Mouse (Mus musculus) midbrain, embryonic 10.5 days (tissue): ENCODE results near the gene Nelfa. TPM values are rescaled to one million over a fixed set of nuclear protein-coding genes. Genes with fewer than 3 reads are reported as not detected.

Experiments used
- DNase-seq: peaks from one replicate; pipeline ENCODE4 v3.0.0-alpha.2; 2017; ENCODE audit warnings: low spot score
- H3K27ac ChIP-seq: fragments of 300-500 bp; sonication (generic); replicated peaks from 2 replicates; pipeline ENCODE4 v1.5.1; 2016; ENCODE audit warnings: mild to moderate bottlenecking
- H3K27me3 ChIP-seq: fragments of 300-500 bp; sonication (generic); 2 replicates; pipeline ENCODE4 v1.6.1; 2016; ENCODE audit warnings: low read depth, mild to moderate bottlenecking; ENCODE audit not compliant: poor library complexity, severe bottlenecking
- H3K36me3 ChIP-seq: fragments of 300-500 bp; sonication (generic); 2 replicates; pipeline ENCODE4 v1.6.1; 2016; ENCODE audit warnings: mild to moderate bottlenecking, moderate library complexity
- H3K4me1 ChIP-seq: fragments of 300-500 bp; sonication (generic); 2 replicates; pipeline ENCODE4 v1.6.1; 2016
- H3K4me3 ChIP-seq: fragments of 300-500 bp; sonication (generic); 2 replicates; pipeline ENCODE4 v1.5.1; 2016; ENCODE audit warnings: mild to moderate bottlenecking, moderate library complexity
- H3K9me3 ChIP-seq: fragments of 300-500 bp; sonication (generic); replicated peaks from 2 replicates; pipeline ENCODE4 v1.6.1; 2016; ENCODE audit warnings: mild to moderate bottlenecking
- WGBS: fragments of 180-500 bp; shearing (Covaris S2); methylation state at CpG from one replicate; pipeline ENCODE4 v1.1.7; 2016; 5-methylcytosine and 5-hydroxymethylcytosine counted together
- microRNA-seq: library from miRNA; unstranded; fragments of <30 nt; microRNA quantifications from one replicate; pipeline ENCODE4, GENCODE M21; 2017
- polyA plus RNA-seq: library from polyadenylated mRNA; unstranded; fragments of >200 nt; fragmentation: Nextera tagmentation; extraction: Ambion mirVana; gene quantifications from 2 replicates; pipeline ENCODE4 v1.2.1, GENCODE M21; 2016

Gene Nelfa
- polyA plus RNA-seq, 1 experiment from 2014 or later, result 88.1 TPM

DNA sequence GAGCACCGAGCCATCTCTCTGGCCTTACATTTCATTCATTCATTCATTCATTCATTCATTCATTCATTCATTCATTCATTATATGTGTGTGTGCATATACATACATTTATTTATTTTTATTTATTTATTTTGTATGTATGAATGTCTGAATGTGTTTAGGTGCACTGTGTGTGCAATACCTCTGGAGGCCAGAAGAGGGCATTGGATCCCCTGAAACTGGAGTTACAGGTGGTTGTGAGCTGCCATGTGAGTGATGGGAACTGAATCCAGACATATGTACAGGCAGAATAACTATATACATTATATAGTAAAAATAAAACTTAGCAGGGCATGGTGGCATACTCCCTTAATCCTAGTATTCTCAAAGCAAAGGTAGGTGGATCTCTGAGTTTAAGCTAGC is 83.1 kb downstream of the Nelfa start:
- H3K36me3 ChIP-seq, result peaks cover 100% of the 10 kb centered on the region
- no peak for DNase-seq
- H3K4me1 ChIP-seq, result no peaks in the 10 kb centered on the region
- H3K27me3 ChIP-seq, result no peaks in the 10 kb centered on the region
- H3K9me3 ChIP-seq, result no peaks in the 10 kb centered on the region
- WGBS, result 94% methylated on average over 1 of the region's 1 CpGs
- no peak overlapping the region for H3K27ac ChIP-seq
- H3K4me3 ChIP-seq, result no peak overlapping the region

- 89% methylated on average over 4 of the region's 4 CpGs for WGBS
- Histone ChIP-seq H3K4me1 (no peaks in the 10 kb centered on the region), H3K36me3 (peaks cover 100% of the 10 kb centered on the region), H3K27ac (no peak overlapping the region), H3K9me3 (no peaks in the 10 kb centered on the region), H3K4me3 (no peak overlapping the region), H3K27me3 (no peaks in the 10 kb centered on the region)
- DNase-seq, result no peak
Observed at GRCm38 (mm10) chr5:33851466-33851865, 84.7 kb downstream of the Nelfa start.

Small RNA genes lying within 50 kb of the gene (microRNA-seq; reads per million reads assigned to microRNA genes)
- gene Mir7024, result not detected

Other genes starting within 250 kb of the Nelfa start
- gene Fgfr3, start 214.7 kb downstream of the Nelfa start, polyA plus RNA-seq, result 68.3 and 72.7 TPM in 2 replicates
- gene Letm1, start 153.6 kb downstream of the Nelfa start, polyA plus RNA-seq, result 47.7 and 50.6 TPM in 2 replicates
- 91.0 and 97.6 TPM in 2 replicates for gene Nsd2, start 115.7 kb downstream of the Nelfa start, polyA plus RNA-seq
- gene Gm1673, start 47.0 kb upstream of the Nelfa start, polyA plus RNA-seq, result 288 and 309 TPM in 2 replicates
- gene Nat8l, start 59.6 kb upstream of the Nelfa start, polyA plus RNA-seq, result 1.5 and 2.2 TPM in 2 replicates
- 0.66 and 1.2 TPM in 2 replicates for gene Poln, start 233.0 kb upstream of the Nelfa start, polyA plus RNA-seq
- gene Haus3, start 233.1 kb upstream of the Nelfa start, polyA plus RNA-seq, result 46.5 and 52.2 TPM in 2 replicates